Mouse (Mus musculus): ENCODE results near the gene Fbxo42. TPM values are rescaled to one million over a fixed set of nuclear protein-coding genes. Genes with fewer than 3 reads are reported as not detected.

The Fbxo42 gene
- polyA plus RNA-seq, 1 experiment from 2014 or later, result 23.3 TPM

GRCm38 (mm10) chr4:141120700-141121099 is 27.0 kb upstream of the Fbxo42 start:
- Histone ChIP-seq H3K4me1 (peaks cover 25% of the 10 kb centered on the region), H3K4me3 (replicated peaks) (no peak overlapping the region), H3K27me3 (replicated peaks) (no peaks in the 10 kb centered on the region), H3K4me2 (no peak overlapping the region), H3K36me3 (peaks cover 21% of the 10 kb centered on the region), H3K9me3 (replicated peaks) (no peaks in the 10 kb centered on the region), H3K27ac (replicated peaks) (no peak overlapping the region), H3K9ac (replicated peaks) (no peak overlapping the region)
- ATAC-seq (ENCODE audit: low FRiP score), result peak; percentile 51
- 26% methylated on average over 11 of the region's 11 CpGs for WGBS

DNA sequence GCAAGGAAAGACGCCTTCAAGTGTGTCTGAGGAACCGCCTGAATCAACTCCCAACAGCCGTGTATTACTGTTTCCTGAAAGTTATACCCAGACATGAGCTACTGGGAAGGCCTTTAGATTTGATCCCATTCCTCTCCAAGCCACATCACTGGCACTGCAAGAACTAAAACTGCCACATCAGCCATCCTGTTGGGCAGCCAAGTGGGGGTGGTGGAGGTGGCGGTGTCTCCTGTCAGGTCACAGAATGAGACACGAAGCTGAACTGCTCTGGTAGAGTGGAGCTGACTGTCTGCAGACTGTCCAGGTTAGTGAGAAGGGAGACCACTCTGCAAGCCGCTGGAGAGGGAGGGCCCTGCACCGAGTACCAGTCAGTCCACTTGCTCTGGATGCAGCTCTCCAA is 25.1 kb upstream of the Fbxo42 start:
- no peak for ATAC-seq (ENCODE audit: low FRiP score)
- WGBS, result 90% methylated on average over 7 of the region's 7 CpGs

DNA sequence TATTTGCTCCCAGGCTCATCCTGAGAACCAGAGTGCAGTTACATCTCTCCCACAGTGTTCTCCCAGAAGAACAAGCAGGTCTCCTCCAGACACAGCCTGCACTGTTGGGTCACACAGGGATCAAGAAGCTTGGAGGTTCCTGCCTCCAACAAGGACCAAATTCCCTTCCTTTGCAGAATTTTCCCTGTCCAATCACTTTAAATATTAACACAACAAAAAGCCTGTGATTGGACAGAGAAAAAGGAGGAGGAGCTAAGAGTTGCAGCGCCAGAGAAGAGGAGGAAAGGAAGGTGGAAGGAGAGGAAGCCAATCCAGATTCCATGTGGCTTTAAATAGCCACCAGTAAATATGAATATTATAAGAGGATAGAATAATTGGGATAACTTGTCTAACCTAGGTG is 24.6 kb upstream of the Fbxo42 start:
- WGBS, result 33% methylated on average over 1 of the region's 1 CpGs
- H3K27me3 ChIP-seq (replicated peaks), result no peaks in the 10 kb centered on the region
- H3K4me3 ChIP-seq (replicated peaks), result no peak overlapping the region
- H3K36me3 ChIP-seq, result no peaks in the 10 kb centered on the region; the same call in 1 of the 2 replicates
- no peak overlapping the region for H3K4me2 ChIP-seq
- no peak overlapping the region for H3K9ac ChIP-seq (replicated peaks)
- H3K9me3 ChIP-seq (replicated peaks), result no peaks in the 10 kb centered on the region
- H3K4me1 ChIP-seq, result peaks cover 25% of the 10 kb centered on the region
- ATAC-seq (ENCODE audit: low FRiP score), result no peak
- no peak overlapping the region for H3K27ac ChIP-seq (replicated peaks)

More for the DNA sequence above, 25.1 kb upstream of the Fbxo42 start:
- Histone ChIP-seq H3K9ac (replicated peaks) (no peak overlapping the region), H3K27me3 (replicated peaks) (no peaks in the 10 kb centered on the region), H3K9me3 (replicated peaks) (no peaks in the 10 kb centered on the region), H3K36me3 (peaks cover 2% of the 10 kb centered on the region; the same call in 1 of the 2 replicates), H3K4me1 (peaks cover 25% of the 10 kb centered on the region), H3K27ac (replicated peaks) (no peak overlapping the region), H3K4me3 (replicated peaks) (no peak overlapping the region), H3K4me2 (no peak overlapping the region)

DNA sequence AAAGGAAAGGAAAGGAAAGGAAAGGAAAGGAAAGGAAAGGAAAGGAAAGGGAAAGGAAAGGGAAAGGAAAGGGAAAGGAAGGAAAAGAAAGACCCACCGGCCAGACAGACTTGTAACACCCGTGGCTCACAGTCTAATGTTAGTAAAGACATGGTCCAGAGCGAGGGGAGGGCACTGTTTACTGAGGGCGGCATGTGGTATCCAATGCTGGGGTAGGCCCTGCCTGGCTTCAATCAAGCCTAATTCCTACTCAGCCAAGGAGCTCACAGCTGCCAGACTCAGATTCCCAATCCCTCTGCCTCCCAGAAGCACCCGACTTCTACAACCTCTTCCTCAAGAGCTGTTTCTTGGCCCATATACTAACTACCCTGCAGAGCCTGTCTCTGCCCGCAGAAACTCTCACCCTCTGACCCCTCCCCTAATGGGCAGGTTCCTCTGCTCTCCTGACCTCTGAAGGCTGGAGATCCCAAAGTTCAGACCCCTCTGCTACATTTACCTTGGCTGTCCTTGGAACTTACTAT is 18.5 kb upstream of the Fbxo42 start:
- Histone ChIP-seq H3K9me3 (replicated peaks) (no peaks in the 10 kb centered on the region), H3K9ac (replicated peaks) (no peak overlapping the region), H3K4me1 (peaks cover 41% of the 10 kb centered on the region), H3K27ac (replicated peaks) (no peak overlapping the region), H3K4me2 (no peak overlapping the region), H3K27me3 (replicated peaks) (no peaks in the 10 kb centered on the region), H3K36me3 (no peaks in the 10 kb centered on the region), H3K4me3 (replicated peaks) (no peak overlapping the region)
- WGBS, result 75% methylated on average over 6 of the region's 6 CpGs
- ATAC-seq (ENCODE audit: low FRiP score), result no peak

DNA sequence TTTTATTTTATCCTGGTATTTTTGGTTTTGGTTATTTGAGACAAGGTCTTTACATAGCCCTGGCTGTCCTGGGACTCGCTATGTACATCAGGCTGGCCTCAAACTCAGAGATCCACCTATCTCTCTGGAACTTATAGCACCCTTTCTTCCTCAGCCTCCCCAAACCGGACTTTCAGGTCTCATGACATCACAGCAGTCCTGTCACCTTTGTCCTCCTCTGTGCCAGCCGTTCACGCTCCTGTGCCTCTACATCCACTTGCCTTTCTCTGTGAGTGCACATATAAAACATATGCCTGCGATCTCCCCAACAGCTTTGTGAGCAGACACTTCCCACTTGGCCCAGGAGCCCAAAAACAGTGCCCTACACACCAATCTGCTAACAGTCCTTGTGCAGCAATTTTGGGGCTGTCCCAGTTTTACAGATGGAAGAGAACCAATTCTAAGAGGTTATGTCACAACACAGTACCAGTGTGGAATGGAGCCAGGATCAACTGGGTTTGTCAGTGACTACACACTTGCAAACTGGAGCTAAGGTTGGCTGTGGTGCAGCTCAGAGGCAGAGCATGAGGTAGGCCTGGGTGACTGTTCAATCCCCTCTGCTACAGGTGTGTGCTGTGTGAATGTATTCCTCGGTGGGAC is 16.9 kb upstream of the Fbxo42 start:
- no peak overlapping the region for H3K9ac ChIP-seq (replicated peaks)
- H3K4me3 ChIP-seq (replicated peaks), result no peak overlapping the region
- H3K36me3 ChIP-seq, result no peaks in the 10 kb centered on the region
- no peak for ATAC-seq (ENCODE audit: low FRiP score)
- H3K4me1 ChIP-seq, result peaks cover 54% of the 10 kb centered on the region
- H3K4me2 ChIP-seq, result no peak overlapping the region
- H3K27me3 ChIP-seq (replicated peaks), result no peaks in the 10 kb centered on the region
- H3K27ac ChIP-seq (replicated peaks), result peak overlapping the region; percentile 69
- 76% methylated on average over 6 of the region's 6 CpGs for WGBS
- no peaks in the 10 kb centered on the region for H3K9me3 ChIP-seq (replicated peaks)

- Histone ChIP-seq H3K9me3 (replicated peaks) (no peaks in the 10 kb centered on the region), H3K4me3 (replicated peaks) (no peak overlapping the region), H3K4me1 (peaks cover 62% of the 10 kb centered on the region), H3K9ac (replicated peaks) (no peak overlapping the region), H3K27ac (replicated peaks) (peak overlapping the region; percentile 69), H3K27me3 (replicated peaks) (no peaks in the 10 kb centered on the region), H3K36me3 (no peaks in the 10 kb centered on the region), H3K4me2 (no peak overlapping the region)
- 26% methylated on average over 5 of the region's 5 CpGs for WGBS
- ATAC-seq (ENCODE audit: low FRiP score), result no peak
Observed at GRCm38 (mm10) chr4:141131531-141132061, 16.1 kb upstream of the Fbxo42 start.

DNA sequence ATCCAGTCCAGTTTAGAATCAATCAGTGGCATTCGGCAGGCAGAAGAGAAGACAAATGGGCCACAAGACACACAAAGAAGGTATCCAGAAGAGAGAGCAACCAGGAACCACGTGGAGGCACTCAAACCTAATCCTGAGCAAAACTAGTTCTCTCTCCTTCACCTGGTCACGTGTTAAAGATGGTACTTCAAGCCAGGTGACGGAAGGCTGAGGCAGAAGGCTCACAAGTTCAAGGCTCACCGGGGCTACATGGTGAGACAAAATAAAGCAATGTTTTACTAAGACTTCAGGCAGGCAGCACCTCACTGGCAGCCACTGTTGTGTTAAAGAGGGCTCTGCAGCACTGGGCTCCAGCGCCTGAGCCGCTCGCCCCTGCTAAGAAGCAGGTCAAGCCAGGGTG is 15.5 kb upstream of the Fbxo42 start:
- Histone ChIP-seq H3K36me3 (no peaks in the 10 kb centered on the region), H3K4me3 (replicated peaks) (no peak overlapping the region), H3K27me3 (replicated peaks) (no peaks in the 10 kb centered on the region), H3K9ac (replicated peaks) (no peak overlapping the region), H3K9me3 (replicated peaks) (no peaks in the 10 kb centered on the region), H3K27ac (replicated peaks) (peak overlapping the region; percentile 69), H3K4me2 (no peak overlapping the region), H3K4me1 (peaks cover 68% of the 10 kb centered on the region)
- no peak for ATAC-seq (ENCODE audit: low FRiP score)
- WGBS, result 45% methylated on average over 8 of the region's 8 CpGs

GRCm38 (mm10) chr4:141133227-141133626 is 14.5 kb upstream of the Fbxo42 start:
- no peak for ATAC-seq (ENCODE audit: low FRiP score)
- Histone ChIP-seq H3K4me3 (replicated peaks) (no peak overlapping the region), H3K9ac (replicated peaks) (no peak overlapping the region), H3K27ac (replicated peaks) (0 out of 2 replicates have a peak overlapping the region, but pooled peaks have one; percentile 13), H3K27me3 (replicated peaks) (no peaks in the 10 kb centered on the region), H3K4me1 (peaks cover 77% of the 10 kb centered on the region), H3K4me2 (no peak overlapping the region), H3K36me3 (no peaks in the 10 kb centered on the region), H3K9me3 (replicated peaks) (no peaks in the 10 kb centered on the region)
- WGBS, result 61% methylated on average over 8 of the region's 8 CpGs

DNA sequence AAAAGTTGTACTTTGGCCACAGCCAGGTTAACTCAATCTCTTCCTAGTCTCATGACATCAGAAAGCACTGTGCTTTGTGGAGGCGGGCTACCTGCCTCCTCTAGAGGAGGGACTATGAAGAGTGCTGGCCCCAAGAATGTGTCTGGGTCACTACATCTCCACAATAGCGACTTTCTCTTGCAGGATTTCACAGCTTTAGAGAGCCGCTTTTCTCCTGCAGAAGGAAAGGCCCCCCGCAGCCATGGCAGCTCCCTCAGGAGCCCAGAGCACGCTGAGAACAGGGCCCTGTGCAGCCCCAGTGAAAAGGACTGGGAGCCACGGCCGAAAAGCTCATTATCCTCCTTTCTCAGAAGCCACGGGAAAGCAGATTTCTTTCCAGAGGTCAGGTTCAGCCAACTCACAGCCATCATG is 13.7 kb upstream of the Fbxo42 start:
- 15% methylated on average over 8 of the region's 8 CpGs for WGBS
- Histone ChIP-seq H3K27ac (replicated peaks) (peak overlapping the region; percentile 66), H3K9me3 (replicated peaks) (no peaks in the 10 kb centered on the region), H3K36me3 (no peaks in the 10 kb centered on the region), H3K4me2 (no peak overlapping the region), H3K4me3 (replicated peaks) (no peak overlapping the region), H3K9ac (replicated peaks) (no peak overlapping the region), H3K27me3 (replicated peaks) (no peaks in the 10 kb centered on the region), H3K4me1 (peaks cover 82% of the 10 kb centered on the region)
- ATAC-seq (ENCODE audit: low FRiP score), result no peak

DNA sequence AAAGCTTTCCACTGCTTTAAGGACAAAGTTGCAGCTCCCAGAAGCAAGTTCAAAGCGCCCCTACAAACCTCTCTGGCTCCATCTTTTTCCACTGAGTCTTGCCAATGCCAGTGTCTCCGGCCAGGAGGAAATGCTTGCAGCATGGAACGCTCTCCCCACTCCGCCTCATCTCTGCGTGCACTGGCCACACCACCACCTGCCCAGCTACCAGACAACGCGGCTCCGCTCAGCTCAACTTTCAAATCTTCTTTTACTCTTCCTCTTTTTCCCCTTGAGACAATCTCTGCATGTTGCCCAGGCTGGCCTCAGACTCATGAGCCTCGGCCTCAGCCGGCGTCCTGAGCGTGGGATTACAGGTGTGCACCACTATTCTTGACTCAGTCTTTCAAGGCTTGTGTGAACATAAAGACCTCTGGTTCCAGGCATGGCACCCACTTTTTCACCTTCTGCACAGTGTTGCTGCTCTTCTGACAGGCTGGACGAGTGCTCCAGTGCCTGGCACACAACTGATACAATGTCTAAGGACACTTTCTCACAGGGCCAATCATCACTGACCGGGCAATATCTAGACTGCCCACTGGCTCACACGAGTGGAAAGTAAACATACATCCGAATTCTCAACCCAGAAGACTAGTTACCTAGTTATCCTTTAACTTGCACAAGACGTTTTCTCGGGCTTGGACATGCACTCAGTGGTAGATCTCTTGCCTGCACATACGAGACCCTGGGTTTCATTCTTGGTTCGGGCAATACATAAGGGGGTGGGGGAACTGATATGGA is 12.8 kb upstream of the Fbxo42 start:
- H3K4me3 ChIP-seq (replicated peaks), result no peak overlapping the region
- H3K36me3 ChIP-seq, result no peaks in the 10 kb centered on the region
- no peaks in the 10 kb centered on the region for H3K27me3 ChIP-seq (replicated peaks)
- H3K27ac ChIP-seq (replicated peaks), result peak overlapping the region; percentile 66
- ATAC-seq (ENCODE audit: low FRiP score), result no peak
- H3K9me3 ChIP-seq (replicated peaks), result no peaks in the 10 kb centered on the region
- H3K9ac ChIP-seq (replicated peaks), result no peak overlapping the region
- peaks cover 75% of the 10 kb centered on the region for H3K4me1 ChIP-seq
- no peak overlapping the region for H3K4me2 ChIP-seq
- 76% methylated on average over 20 of the region's 20 CpGs for WGBS

GRCm38 (mm10) chr4:141136126-141136525 is 11.6 kb upstream of the Fbxo42 start:
- H3K9me3 ChIP-seq (replicated peaks), result no peaks in the 10 kb centered on the region
- H3K4me2 ChIP-seq, result peak overlapping the region; percentile 22; the same call in 1 of the 2 replicates
- no peaks in the 10 kb centered on the region for H3K36me3 ChIP-seq
- H3K27ac ChIP-seq (replicated peaks), result no peak overlapping the region
- no peak overlapping the region for H3K4me3 ChIP-seq (replicated peaks)
- peaks cover 67% of the 10 kb centered on the region for H3K4me1 ChIP-seq
- no peaks in the 10 kb centered on the region for H3K27me3 ChIP-seq (replicated peaks)
- ATAC-seq (ENCODE audit: low FRiP score), result no peak
- 65% methylated on average over 7 of the region's 7 CpGs for WGBS
- no peak overlapping the region for H3K9ac ChIP-seq (replicated peaks)

Data from neural tube, embryonic 15.5 days (tissue).